Comparison of ENCODE assay signal across 9 mouse cellular contexts in the genomic region with DNA sequence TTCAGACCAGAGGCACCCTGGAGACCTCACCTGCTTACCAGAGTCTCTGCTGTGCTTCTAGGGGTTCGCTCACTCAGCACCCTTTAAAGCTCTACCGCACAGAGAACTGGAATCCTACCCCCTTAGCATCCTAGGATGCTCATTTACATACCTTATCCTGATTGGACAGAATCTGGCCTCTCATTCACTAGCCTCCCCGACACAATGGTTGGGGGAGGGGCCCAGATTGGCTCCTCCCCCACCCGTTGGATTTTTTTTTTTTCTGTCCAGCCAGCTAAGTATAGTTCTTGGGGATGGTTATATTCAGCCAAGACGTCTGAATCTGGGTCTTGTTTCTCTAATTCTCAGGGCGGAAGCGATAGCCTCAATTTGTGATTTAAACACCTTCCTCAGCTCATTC. TPM values are rescaled to one million over a fixed set of nuclear protein-coding genes. Genes with fewer than 3 reads are reported as not detected.
DNase-seq lines count a peak whose midpoint lies in the region; ATAC-seq and TF ChIP-seq lines count a peak whose summit lies in the region.
"Had no signal": no experiment of that assay in that cellular context is flagged by ENCODE, and none has a peak within 500 bp of the region (broad histone marks: within the 10 kb centered on the region; RNA-seq: fewer than 3 reads in every experiment).

Ydjc (plus strand) TSS at position 283 of the 400 bp plus-strand sequence.

- peaks cover 12% of the 10 kb centered on the region for H3K4me1 ChIP-seq in thymus, adult 2 months (replicated peaks; ENCODE audit: control insufficient read depth, insufficient read depth, low read length)
- H3K4me1 ChIP-seq in forebrain, postnatal 0 days (ENCODE audit: insufficient read depth) = 0 out of 2 replicates have a peak, but pooled peaks cover 7% of the 10 kb centered on the region
- H3K4me1 ChIP-seq in limb, embryonic 14.5 days (ENCODE audit: control insufficient read depth, insufficient read depth, low read length) = peaks cover 7% of the 10 kb centered on the region
- peaks cover 12% of the 10 kb centered on the region for H3K4me1 ChIP-seq in heart, embryonic 12.5 days (replicated peaks)

- TF ChIP-seq POLR2A in thymus, adult 2 months (IDR thresholded peaks at IDR 0.05; ENCODE audit: control insufficient read depth, extremely low read depth, insufficient read depth, low read length, poor library complexity) = no peak
- no peak for TF ChIP-seq POLR2A in limb, embryonic 14.5 days (IDR thresholded peaks at IDR 0.05; ENCODE audit: borderline replicate concordance, extremely low read depth, insufficient read depth, insufficient read length)

- no peak within 1 kb of the TSS for H3K4me2 ChIP-seq in forebrain, postnatal 0 days (ENCODE audit: low read depth)
- H3K4me2 ChIP-seq in limb, embryonic 14.5 days (replicated peaks; ENCODE audit: low read depth, low read length, severe bottlenecking) = no peak within 1 kb of the TSS
- no peak within 1 kb of the TSS for H3K4me2 ChIP-seq in heart, embryonic 12.5 days
- H3K4me2 ChIP-seq: lung, embryonic 15.5 days had no signal

- H3K27me3 ChIP-seq in thymus, adult 2 months (ENCODE audit: control insufficient read depth, insufficient read depth, low read length) = no peaks in the 10 kb centered on the region
- H3K27me3 ChIP-seq in forebrain, postnatal 0 days (ENCODE audit: insufficient read depth, low read length) = no peaks in the 10 kb centered on the region
- 0 out of 2 replicates have a peak, but pooled peaks cover 7% of the 10 kb centered on the region for H3K27me3 ChIP-seq in limb, embryonic 14.5 days (ENCODE audit: control insufficient read depth, insufficient read depth, low read length)
- no peaks in the 10 kb centered on the region for H3K27me3 ChIP-seq in heart, embryonic 12.5 days (replicated peaks)
- H3K27me3 ChIP-seq: lung, embryonic 15.5 days had no signal

- no peak within 1 kb of the TSS for H3K9ac ChIP-seq in forebrain, postnatal 0 days
- no peak within 1 kb of the TSS for H3K9ac ChIP-seq in limb, embryonic 14.5 days (ENCODE audit: low read depth, low read length, severe bottlenecking)
- no peak within 1 kb of the TSS for H3K9ac ChIP-seq in heart, embryonic 12.5 days
- H3K9ac ChIP-seq: lung, embryonic 15.5 days had no signal

- H3K9me3 ChIP-seq in forebrain, postnatal 0 days (ENCODE audit: low read length) = no peaks in the 10 kb centered on the region
- H3K9me3 ChIP-seq in limb, embryonic 14.5 days (ENCODE audit: control insufficient read depth, low read length) = no peaks in the 10 kb centered on the region
- no peaks in the 10 kb centered on the region for H3K9me3 ChIP-seq in heart, embryonic 12.5 days (replicated peaks)
- H3K9me3 ChIP-seq: lung, embryonic 15.5 days had no signal

- no peak for TF ChIP-seq CTCF in thymus, adult 2 months (IDR thresholded peaks at IDR 0.05; ENCODE audit: borderline replicate concordance, control insufficient read depth, extremely low read depth, insufficient read depth, low read length, poor library complexity)
- no peak for TF ChIP-seq CTCF in forebrain, postnatal 0 days (IDR thresholded peaks at IDR 0.05; ENCODE audit: low read depth)

- no peaks in the 10 kb centered on the region for H3K36me3 ChIP-seq in thymus, adult 2 months (ENCODE audit: control insufficient read depth, insufficient read depth, low read length)
- H3K36me3 ChIP-seq in forebrain, postnatal 0 days (ENCODE audit: insufficient read depth) = no peaks in the 10 kb centered on the region
- H3K36me3 ChIP-seq in limb, embryonic 14.5 days (ENCODE audit: control insufficient read depth, insufficient read depth, low read length) = no peaks in the 10 kb centered on the region
- no peaks in the 10 kb centered on the region for H3K36me3 ChIP-seq in heart, embryonic 12.5 days
- H3K36me3 ChIP-seq: lung, embryonic 15.5 days had no signal

- 51% methylated on average over 7 of the region's 7 CpGs for WGBS in thymus, adult 2 months
- WGBS in forebrain, postnatal 0 days = 22% methylated on average over 7 of the region's 7 CpGs
- 23% methylated on average over 7 of the region's 7 CpGs for WGBS in limb, embryonic 14.5 days
- WGBS in heart, embryonic 12.5 days = 21% methylated on average over 7 of the region's 7 CpGs

- no peak within 1 kb of the TSS for H3K4me3 ChIP-seq in thymus, adult 2 months (ENCODE audit: control insufficient read depth, insufficient read depth, low read length)
- no peak within 1 kb of the TSS for H3K4me3 ChIP-seq in forebrain, postnatal 0 days (ENCODE audit: low read depth, low read length)
- no peak within 1 kb of the TSS for H3K4me3 ChIP-seq in limb, embryonic 14.5 days (replicated peaks; ENCODE audit: low read length)
- no peak within 1 kb of the TSS for H3K4me3 ChIP-seq in heart, embryonic 12.5 days
- H3K4me3 ChIP-seq: lung, embryonic 15.5 days had no signal

- no peak for DNase-seq in thymus, adult 2 months
- DNase-seq in thymus, postnatal 14 days = no peak
- DNase-seq in forebrain, postnatal 0 days = no peak
- peak; percentile 18 for DNase-seq in limb, embryonic 14.5 days (ENCODE audit: low spot score)
- DNase-seq in ovary, postnatal 14 days (ENCODE audit: low spot score) = no peak
- DNase-seq in cerebellum, postnatal 4 days (ENCODE audit: low spot score in 2 of 2) = no peak
- no peak for DNase-seq in heart, adult 18-20 months

- no peak for ATAC-seq in forebrain, postnatal 0 days
- no peak for ATAC-seq in limb, embryonic 14.5 days (ENCODE audit: low FRiP score, low read depth)
- no peak for ATAC-seq in heart, embryonic 12.5 days (ENCODE audit: insufficient number of reproducible peaks, low FRiP score)

- no peak within 1 kb of the TSS for H3K27ac ChIP-seq in thymus, adult 2 months (ENCODE audit: control insufficient read depth, insufficient read depth, low read length)
- no peak within 1 kb of the TSS for H3K27ac ChIP-seq in forebrain, postnatal 0 days (ENCODE audit: low read depth, low read length)
- H3K27ac ChIP-seq in limb, embryonic 14.5 days (replicated peaks; ENCODE audit: low read depth, low read length) = no peak within 1 kb of the TSS
- no peak within 1 kb of the TSS for H3K27ac ChIP-seq in heart, embryonic 12.5 days (ENCODE audit: poor library complexity, severe bottlenecking)
- H3K27ac ChIP-seq: lung, embryonic 15.5 days had no signal

RNA-seq across cellular contexts. Expression of gene Ydjc, which starts in this region (rescaled TPM):
- 19.3 and 21.4 TPM in 2 replicates for polyA plus RNA-seq in thymus, adult 2 months (2012; rRNA removed)
- total RNA-seq in forebrain, postnatal 0 days (2014; rRNA removed) = 57.4 and 73.2 TPM in 2 replicates
- 44.7 and 45.0 TPM in 2 replicates for polyA plus RNA-seq in forebrain, postnatal 0 days (2015; fragmentation: Nextera tagmentation; extraction: Ambion mirVana)
- 14.1 and 15.5 TPM in 2 replicates for polyA plus RNA-seq in limb, embryonic 14.5 days (2012; rRNA removed)
- polyA plus RNA-seq in limb, embryonic 14.5 days (2014; fragmentation: Nextera tagmentation; extraction: Ambion mirVana) = 9.0 and 11.8 TPM in 2 replicates
- 4.6 and 5.4 TPM in 2 replicates for polyA plus RNA-seq in heart, embryonic 12.5 days (2016; fragmentation: Nextera tagmentation; extraction: Ambion mirVana)
- 1 to 10 TPM; 2.3 to 3.1 TPM for total RNA-seq in heart, adult 18-20 months (2021)

Comparison
In these comparisons a context has a peak if more than half of its experiments do, and no peak if none do; other contexts are left out.
1. RNA of gene Ydjc (total RNA-seq): 57.4 to 73.2 TPM in forebrain, postnatal 0 days; 2.3 to 3.1 TPM in heart, adult 18-20 months; every median in the first group is over 10 times any median in the second.